Mouse (Mus musculus): ENCODE measurements around the gene Ift46.

Gene Ift46

GRCm38 (mm10) chr9:44807778-44808177 is 40.1 kb downstream of the Ift46 start:
- DNase-seq (ENCODE audit: low spot score) = no peak

DNA sequence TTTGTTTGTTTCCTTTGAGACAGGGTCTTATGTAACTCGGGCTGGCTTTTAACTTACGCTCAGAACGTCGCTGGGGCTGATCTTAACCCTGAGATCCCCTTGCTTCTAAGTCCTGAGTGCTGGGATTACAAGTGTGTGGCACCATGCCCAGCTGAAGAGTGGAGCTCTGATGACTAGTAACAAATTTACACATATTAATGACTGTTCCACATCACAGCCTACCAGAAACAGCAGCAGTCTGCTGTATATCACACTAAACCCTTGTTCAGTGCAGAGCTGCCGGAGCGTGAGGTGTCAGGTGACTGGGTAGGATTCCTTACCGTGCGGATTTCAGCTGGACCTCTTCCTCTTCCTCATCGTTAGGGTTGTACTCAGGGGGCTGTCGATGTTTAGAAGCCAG is 42.6 kb downstream of the Ift46 start:
- no peak for DNase-seq (ENCODE audit: low spot score)

- no peak for DNase-seq (ENCODE audit: low spot score)
Observed at GRCm38 (mm10) chr9:44814179-44814578, 46.5 kb downstream of the Ift46 start.

DNA sequence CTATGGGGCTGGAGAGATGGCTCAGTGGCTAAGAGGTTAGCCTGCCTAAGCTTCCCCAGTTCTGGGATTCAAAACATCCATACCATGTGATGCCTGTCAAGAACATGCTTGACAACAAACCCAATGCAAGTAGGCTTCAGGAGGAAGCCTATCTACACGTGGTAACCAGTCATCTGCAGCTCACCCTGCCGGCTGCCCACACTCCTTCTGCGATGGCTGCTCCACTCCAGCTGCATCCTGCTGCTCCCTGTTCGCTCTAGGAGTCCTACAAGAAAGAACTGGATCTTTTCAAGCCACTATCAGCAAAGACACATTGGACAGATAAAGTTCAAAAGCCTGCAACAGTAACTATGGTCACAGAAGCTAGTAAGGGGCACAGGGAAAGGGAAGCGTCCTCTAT is 49.8 kb downstream of the Ift46 start:
- no peak for DNase-seq (ENCODE audit: low spot score)

- DNase-seq (ENCODE audit: low spot score) = no peak
Observed at GRCm38 (mm10) chr9:44819920-44820827, 52.5 kb downstream of the Ift46 start.

- DNase-seq (ENCODE audit: low spot score) = no peak
Observed at GRCm38 (mm10) chr9:44826660-44827059, 59.0 kb downstream of the Ift46 start.

- DNase-seq (ENCODE audit: low spot score) = no peak
Observed at GRCm38 (mm10) chr9:44828944-44829343, 61.2 kb downstream of the Ift46 start.

DNA sequence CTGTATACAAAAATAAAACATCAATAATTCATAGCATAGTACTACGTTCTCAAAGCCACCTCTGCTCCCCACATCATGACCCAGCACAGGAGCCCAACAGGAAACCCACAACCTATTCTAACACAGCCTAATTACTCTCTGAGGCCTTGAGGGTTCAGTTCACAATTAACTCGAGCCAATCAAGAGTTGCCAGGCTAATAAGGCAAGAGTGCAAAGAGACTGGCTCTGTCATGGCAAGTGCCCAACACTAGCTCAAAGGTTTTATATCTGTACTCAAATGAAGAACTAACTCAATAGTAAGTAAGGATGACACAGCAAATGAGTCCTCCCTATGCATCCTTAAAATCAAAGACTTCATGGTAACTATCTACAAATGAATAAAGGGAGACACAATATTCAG is 62.8 kb downstream of the Ift46 start:
- DNase-seq (ENCODE audit: low spot score) = no peak

DNA sequence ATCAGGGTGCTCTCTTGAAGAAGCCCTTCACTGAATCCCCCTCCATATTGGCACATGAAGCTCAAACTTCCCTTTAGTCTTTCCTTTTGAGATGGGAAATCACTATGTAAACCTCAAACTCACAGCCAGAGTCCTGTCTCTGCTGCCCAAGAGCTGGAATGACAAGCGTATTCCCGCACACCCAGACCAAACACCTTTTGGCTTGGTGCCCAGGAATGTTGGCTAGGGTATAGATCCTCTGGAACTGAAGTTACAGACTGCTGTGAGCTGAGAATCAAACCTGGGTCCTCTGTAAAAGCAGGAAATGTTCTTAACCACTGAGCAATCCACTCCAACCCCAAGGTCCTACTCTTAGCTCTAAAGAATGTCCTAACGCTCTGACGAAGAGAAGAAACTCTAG is 64.6 kb downstream of the Ift46 start:
- no peak for DNase-seq (ENCODE audit: low spot score)

DNA sequence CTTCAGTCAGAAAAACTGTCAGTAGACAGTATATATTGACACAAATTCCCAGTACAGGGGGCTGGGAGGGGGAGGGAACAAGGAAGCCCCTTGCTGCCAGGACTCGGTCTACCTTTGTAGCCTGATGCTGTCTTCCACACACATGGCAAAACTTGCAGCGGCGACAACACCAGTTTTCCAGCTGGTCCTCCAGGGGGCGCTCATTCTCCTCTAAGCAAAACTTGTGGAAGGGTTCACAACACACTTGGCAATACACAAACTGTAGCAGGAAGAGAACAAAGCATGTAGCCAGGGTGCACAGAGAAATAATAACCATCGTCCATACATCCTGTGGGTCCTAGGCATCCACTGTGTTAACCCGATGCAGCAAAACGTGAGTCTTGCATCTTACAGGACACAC is 68.7 kb downstream of the Ift46 start:
- peak; percentile 32 for DNase-seq (ENCODE audit: low spot score)

DNA sequence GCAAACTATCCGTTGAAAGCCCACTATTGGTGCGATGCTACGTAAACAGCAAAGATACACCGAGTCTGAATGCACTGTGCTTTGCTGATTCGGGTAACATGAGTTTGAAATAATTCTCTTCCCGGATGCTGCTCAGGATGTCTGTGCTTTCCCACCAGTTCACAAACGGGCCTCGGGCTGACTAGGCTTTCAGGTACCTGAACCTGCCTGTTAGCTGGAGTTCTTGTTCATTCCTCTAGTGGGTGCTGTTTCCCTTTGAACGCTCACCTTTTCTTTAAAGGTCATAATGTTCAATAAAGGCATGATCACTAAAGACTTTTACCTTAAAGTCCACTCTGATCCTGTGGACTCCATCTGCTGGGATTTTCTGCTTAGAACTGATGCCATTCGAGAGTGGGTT is 73.5 kb downstream of the Ift46 start:
- no peak for DNase-seq (ENCODE audit: low spot score)
